Mouse (Mus musculus) cortical plate, adult 2 months (tissue): ENCODE measurements around the gene Tmc8.

ENCODE experiments used
- CTCF ChIP-seq: fragments of 200-500 bp; IDR thresholded peaks from 2 replicates; pipeline ENCODE4 v1.5.1; 2011; ENCODE audit warnings: mild to moderate bottlenecking, control low read depth, low read length; ENCODE audit not compliant: insufficient read depth; ENCODE audit errors: extremely low read depth
- POLR2A ChIP-seq: fragments of 200-500 bp; IDR thresholded peaks from 2 replicates; pipeline ENCODE4 v1.6.1; 2011; ENCODE audit warnings: mild to moderate bottlenecking, low read length, control low read depth; ENCODE audit not compliant: insufficient read depth; ENCODE audit errors: extremely low read depth

GRCm38 (mm10) chr11:117820173-117820572 lies 38.3 kb downstream of the Tmc8 start:
- TF ChIP-seq CTCF = no peak
- TF ChIP-seq POLR2A = no peak
